Mouse (Mus musculus) common myeloid progenitor, adult 5-6 weeks (primary cell): ENCODE results near the gene Ccdc184. TPM values are rescaled to one million over a fixed set of nuclear protein-coding genes. Genes with fewer than 3 reads are reported as not detected.

Experiments
- ATAC-seq: replicated peaks from 2 replicates; pipeline ENCODE4 v1.8.0; 2016; ENCODE audit warnings: low read depth, mild to moderate bottlenecking, moderate TSS enrichment, inconsistent platforms; ENCODE audit not compliant: poor library complexity, severe bottlenecking
- total RNA-seq: library from RNA; stranded (forward); fragments of 200-1000, 187-1606 nt; gene quantifications from 2 replicates; pipeline ENCODE4 v1.2.3, GENCODE M21; 2017

Gene Ccdc184
- total RNA-seq, 1 experiment from 2014 or later: not detected

DNA sequence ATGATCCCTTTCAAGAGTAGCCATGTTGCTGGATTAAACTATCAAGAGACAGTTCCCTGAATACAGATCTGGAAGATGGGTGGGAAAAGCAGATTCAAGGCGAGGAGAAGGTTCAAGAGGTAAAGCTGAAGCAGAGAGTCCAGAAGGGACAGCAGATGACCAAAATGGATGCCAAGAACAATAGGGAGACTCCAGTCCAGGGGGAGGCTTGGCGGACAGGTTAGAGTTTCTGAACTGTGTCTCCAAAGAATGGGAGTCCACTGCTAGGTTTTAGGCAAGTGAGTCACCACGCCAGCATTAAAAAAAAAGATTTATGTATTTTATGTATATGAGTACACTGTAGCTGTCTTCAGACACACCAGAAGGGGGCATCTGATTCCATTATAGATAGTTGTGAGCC, 12.3 kb upstream of the Ccdc184 start:
- ATAC-seq: no peak

DNA sequence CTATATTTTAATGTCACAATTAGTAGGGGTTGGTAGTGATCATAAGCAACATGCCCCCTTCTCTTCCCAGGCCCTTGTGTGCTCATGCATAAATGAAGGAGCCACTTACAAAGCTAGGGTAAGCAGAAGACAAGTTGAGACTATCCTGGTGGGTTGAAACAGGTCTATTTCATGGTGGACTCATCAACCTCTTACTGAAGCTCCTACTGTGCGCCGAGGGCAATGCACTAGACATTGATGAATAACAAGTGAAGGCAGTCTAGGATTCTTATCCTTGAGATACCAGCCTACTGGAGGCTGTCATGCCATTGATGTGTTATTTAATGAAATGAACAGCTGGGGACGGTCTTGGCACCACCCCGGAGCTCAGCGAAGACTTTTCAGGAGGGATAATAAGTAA, 11.7 kb upstream of the Ccdc184 start:
- ATAC-seq: no peak

DNA sequence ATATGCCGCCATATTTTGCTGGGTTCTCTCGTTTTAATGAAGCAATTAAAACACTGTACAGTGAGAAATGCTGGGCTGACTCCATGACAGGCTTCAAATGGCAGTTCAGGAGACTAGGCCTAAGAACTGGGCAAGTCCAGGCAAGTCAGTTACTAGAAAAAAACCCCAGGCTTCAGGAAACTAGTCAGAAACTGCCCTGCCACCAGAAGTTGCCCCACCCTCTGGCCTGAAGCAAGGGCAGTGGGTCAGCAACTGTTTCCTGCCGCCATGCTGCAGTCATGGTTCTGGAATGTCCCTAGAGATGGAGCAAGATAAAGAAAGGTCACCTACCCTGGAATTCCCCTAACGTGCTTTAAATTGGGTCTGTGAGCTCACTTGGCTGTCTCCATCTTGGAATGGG, 11.0 kb upstream of the Ccdc184 start:
- ATAC-seq: no peak

- no peak for ATAC-seq
Observed at GRCm38 (mm10) chr15:98157253-98157652, 9.7 kb upstream of the Ccdc184 start.

DNA sequence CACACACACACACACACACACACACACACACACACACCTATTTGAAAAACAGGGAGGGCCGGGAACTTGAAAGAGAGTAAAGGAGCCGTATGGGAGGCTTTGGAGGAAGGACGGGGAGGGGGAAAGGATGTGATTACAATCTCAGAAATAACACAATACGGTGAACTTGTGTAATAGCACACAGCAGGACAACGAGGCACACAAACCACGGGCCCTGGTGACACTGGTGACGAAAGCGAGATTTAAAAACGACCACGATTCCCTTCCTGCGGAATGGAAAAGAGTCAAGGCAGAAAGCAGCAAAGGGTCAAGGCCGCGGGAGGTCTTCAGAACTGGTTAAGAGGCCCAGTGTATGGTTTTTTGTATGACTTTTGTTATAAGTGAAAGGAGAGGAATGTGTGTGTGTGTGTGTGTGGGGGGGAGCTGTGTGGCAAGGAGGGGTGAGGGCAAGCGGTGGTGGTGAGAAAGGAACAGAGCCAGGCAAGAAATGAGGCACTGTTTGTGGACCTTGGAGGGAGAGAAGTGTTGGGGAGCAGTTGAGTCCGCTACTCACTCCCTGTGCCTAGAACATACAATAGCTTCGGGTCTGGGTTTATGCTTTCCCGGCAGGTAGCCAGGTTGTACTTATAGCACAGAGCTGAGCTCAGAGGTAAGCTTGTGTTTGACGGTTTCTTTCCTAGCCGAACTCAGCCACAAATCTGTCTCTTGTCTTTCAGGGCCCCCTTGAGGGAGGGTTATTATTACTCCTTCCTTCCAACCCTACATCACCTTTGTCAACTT, 5.7 kb upstream of the Ccdc184 start:
- no peak for ATAC-seq

DNA sequence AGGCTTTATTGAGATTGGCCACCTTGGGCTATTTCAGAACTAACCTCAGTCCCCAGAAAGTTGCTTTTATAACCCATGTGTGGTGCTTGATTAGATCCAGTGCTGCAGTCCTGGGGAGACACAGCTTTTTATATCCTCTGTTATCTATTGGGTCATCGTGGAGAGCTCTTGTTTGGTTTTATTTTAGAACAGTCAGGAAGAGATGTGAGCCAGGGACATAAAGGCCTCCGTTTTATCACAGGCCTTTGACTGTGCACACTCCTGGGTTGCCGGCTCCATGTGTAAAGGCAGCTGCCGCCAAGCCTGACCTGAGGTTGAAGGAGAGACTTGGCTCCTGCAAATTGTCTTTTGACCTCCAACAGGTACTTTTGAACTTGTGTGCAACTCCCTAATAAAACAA, 4.4 kb upstream of the Ccdc184 start:
- ATAC-seq: no peak

- no peak for ATAC-seq
Observed at GRCm38 (mm10) chr15:98165525-98165924, 1.4 kb upstream of the Ccdc184 start, which contains the start of gene Asb8. TSS of gene Asb8 (minus strand) at chr15:98165625.

DNA sequence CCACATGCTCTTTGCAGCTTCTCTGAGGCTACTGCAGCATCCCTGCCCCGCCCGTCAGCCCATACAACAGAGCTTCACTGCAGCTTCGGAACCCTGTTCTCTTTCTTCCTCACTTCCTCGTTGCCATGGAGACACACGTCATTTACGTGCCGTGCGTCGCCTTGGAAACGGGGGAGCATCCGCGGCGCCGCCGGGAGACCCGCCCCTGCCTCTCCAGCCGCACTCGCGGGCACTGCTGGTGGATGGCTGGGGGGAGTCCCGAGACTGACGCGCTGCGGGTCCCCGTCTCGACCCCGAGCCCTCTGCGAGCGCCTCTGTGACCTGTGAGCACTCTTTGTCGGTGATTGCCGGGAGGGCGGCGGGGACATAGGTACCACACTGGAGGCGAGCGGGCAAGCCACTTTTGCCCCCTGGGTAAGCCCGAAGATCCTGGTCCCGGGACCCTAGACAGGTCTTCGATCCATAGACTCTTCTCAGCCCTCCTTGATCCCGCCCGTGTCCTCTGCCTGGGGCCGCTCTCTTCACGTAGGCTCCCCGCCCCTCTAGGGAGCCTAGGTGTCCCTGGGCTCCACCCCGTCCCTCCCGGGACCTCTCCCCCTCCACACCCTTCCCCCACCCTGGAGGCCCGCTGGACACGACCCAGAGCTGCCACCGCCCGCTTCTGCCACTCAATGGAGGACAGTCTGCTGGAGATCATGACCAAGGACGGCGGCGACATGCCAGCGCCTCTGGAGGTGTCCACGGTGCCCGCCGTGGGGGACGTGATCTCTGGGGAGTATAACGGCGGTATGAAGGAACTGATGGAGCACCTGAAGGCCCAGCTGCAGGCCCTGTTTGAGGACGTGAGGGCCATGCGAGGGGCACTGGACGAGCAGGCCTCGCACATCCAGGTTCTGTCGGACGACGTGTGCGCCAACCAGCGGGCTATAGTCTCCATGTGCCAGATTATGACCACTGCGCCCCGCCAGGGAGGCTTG, 975 bp downstream of the Ccdc184 start:
- peak; percentile 77 for ATAC-seq

DNA sequence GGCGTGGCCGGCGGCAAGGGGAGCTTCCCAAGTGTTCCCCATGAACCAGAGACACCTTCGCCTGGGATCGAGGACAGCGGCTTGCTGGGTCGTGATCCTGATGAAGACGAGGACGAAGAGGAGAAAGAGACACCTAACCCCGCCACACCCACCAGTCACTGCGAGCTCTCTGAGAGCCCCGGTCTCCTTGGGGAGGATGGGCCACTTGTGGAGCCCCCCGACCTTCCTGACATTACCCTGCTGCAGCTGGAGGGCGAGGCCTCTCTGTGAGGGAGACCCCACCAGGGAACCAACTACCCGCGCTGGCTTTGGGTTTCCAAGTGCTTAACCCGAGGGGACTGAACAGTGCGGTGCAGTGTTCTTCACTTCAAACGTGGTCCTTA, 1.7 kb downstream of the Ccdc184 start:
- ATAC-seq: no peak

- no peak; the same call in 1 of the 2 replicates for ATAC-seq
Observed at GRCm38 (mm10) chr15:98170365-98170764, 3.4 kb downstream of the Ccdc184 start.

DNA sequence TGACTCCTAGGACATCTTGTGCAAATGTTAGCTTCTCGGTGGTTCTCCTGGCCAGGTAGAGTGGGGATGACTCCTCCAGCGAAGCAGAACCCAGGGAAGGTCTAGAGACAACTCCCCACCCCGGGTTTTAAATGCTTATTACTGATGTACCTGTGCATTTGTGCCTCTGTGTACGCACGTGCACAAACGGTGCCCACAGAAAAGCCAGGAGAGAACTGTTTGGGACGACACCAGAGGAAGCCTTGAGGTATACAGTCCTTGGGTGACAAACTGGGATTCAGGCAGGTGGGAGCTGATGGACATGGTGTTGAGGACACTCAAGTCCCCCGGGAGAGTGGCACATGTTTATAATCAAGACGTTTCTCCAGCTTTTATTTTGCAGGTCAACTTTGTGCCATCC, 4.0 kb downstream of the Ccdc184 start:
- ATAC-seq: no peak

GRCm38 (mm10) chr15:98172113-98172512, 5.2 kb downstream of the Ccdc184 start:
- no peak for ATAC-seq

DNA sequence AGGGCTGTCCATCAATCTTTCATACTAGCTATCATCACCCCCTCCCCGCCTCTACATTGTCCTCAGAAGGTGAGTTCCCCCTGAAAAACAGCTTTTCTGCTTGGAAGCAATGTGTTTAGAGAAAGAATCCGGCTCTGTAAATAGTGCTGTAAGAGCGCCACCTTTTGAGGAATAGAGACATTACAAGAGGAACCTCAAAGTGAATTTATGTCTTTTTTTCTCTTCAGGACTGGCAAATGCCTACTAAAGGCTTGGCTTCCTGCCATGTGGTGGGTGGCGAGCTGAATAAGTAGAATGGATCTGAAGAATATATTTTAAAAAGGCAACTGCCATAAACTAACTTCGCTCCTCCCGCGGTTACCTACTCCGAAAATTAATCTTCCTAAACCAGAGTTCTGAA, 6.9 kb downstream of the Ccdc184 start:
- peak; percentile 63; the same call in 1 of the 2 replicates for ATAC-seq

DNA sequence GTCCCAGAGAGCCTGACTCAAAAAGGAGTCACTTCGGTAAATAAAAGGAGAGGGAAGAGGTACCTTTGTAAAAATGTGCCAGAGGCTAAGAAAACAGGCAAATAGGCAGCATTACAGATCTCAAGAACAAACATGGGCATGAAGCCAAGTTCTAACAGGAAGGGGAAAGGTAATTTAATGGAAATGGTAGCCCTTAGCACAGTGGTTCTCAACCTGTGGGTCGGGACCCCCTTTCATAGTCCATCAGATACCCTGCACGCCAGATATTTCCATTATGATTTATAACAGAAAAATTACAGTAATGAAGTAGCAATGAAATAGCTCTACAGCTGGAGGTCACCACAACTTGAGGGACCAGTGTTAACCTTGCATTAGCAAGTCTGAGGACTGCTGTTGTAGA, 10.4 kb downstream of the Ccdc184 start:
- ATAC-seq: no peak

DNA sequence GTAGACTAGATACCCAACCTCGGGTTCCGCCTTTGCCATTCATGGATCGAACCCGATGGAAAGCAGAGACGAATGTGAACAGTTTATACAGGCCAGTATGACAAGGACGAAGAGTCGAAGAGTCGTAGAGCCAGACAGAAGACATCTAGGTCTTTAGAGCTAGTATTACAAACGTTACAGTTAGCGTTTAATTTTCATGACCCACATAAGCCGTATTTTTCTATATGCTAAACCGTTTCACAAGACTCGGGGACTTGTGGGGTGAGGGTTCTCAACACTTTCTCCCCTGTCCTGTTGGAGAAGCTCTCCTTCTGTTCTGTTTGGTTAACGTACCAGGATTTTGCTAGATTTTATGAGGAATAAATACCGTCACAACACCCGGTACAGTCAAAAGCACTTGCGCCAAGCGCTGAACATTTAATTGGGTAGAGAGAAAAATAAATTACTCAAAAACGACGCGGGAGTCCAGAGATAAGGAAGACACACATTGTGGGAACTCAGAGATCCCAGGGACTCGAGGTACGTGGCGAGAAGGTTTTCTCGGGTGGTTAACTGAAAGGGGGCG, 13.7 kb downstream of the Ccdc184 start:
- ATAC-seq: no peak

DNA sequence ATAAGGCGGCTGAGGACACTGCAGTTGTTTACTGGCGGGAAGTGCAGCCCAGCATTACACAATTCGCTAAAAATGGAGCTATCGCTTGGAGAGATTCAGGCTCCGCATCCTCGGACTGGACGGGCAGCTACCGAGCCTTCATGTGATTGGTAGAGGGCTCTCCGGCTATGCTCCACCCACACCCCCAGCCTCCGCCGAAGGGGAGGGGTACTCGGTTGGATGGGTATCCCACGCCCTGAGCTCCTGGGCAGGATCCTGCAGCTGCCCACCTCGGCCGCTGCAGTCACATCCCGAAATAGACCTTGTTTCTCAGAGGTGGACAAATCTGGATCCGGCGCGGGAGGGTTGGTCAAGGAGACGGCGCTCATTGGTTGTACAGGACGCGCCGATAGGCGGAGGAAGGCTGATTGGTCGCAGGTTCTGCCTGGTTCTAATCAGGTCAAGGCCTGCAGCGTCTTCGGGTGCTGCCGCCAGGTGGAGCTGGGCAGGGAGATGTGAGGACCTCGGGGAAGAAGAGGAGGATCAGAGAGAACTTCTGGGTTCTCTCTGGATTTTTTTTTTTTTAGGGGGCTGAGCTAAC, 14.3 kb downstream of the Ccdc184 start:
- peak; percentile 98 for ATAC-seq

DNA sequence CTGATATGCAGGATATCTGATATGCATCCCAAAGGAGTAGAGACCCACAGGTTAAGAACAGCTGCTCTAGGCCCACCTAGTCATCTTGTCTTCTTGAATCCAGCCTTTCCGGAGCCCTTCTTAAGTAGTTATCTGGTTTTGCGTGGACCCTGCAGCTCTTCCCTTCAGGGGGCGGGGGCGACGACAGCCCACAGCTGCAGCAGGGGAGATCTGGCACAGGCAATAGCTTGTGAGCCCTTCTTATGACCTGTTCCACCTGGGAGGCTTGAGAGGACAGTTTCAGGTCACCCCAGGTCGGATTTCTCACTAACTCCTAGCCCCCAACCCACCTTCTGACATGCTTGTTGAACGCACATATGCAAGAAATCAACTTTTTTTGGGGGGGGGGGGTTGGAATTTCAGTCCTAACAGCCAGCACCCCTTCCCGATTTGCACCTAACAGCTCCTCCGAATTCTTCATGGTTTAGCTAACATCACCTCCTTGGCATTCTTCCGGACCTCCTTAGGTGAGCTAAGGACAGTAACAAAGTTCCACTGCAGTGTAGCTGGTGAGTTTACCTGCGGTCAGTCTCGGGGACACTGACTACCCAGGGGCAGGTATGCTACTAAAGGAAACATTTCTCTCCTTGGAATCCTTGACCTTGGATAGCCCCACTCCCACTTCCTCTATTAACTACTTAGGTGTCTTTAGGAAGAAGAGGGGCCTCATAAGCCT, 15.1 kb downstream of the Ccdc184 start:
- no peak for ATAC-seq

DNA sequence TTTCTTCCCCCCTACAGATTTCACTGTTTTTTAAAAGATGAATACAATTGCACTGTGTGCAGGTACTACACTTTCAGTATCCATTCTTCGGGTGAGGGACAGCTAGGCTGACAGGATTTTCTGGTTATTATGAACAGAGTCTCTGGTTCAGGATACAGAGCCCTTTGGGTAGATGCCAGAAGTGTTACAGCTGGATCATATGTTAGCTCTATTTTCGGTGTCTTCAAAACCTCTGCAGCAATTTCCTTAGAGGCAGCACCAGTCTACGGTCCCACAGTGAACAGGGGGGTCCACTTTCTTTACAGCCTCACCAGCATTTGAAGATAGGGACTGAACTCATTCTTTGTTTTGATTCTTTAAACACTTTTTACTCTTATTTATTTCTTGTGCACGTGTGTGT, 17.5 kb downstream of the Ccdc184 start:
- ATAC-seq: no peak

- no peak for ATAC-seq
Observed at GRCm38 (mm10) chr15:98195442-98195841, 28.5 kb downstream of the Ccdc184 start, which contains the start of gene Olfr288. TSS of gene Olfr288 (minus strand) at chr15:98195542.

- no peak for ATAC-seq
Observed at GRCm38 (mm10) chr15:98209676-98210075, 42.7 kb downstream of the Ccdc184 start.
